Mouse (Mus musculus) adrenal gland, postnatal 0 days (tissue): ENCODE data around the gene Nmnat3. TPM values are rescaled to one million over a fixed set of nuclear protein-coding genes. Genes with fewer than 3 reads are reported as not detected.

ENCODE experiments used
- polyA plus RNA-seq: library from polyadenylated mRNA; unstranded; fragments of >200 nt; fragmentation: Nextera tagmentation; extraction: Ambion mirVana; gene quantifications from 2 replicates; pipeline ENCODE4 v1.2.1, GENCODE M21; 2015

Gene Nmnat3
- polyA plus RNA-seq: 7.2 and 16.1 TPM in 2 replicates

GRCm38 (mm10) chr9:98287135-98287534, at the start of gene Nmnat3:
Gene Nmnat3 (plus strand): TSS chr9:98287435.

GRCm38 (mm10) chr9:98422656-98423055, 135.4 kb downstream of the Nmnat3 start, which contains the start of gene Rbp1:
Gene Rbp1 (plus strand): TSS chr9:98422961.

Other genes starting within 250 kb of the Nmnat3 start
- 57.6 and 102 TPM in 2 replicates for gene Rbp1, start 135.5 kb downstream of the Nmnat3 start, polyA plus RNA-seq
- gene Rbp2, start 198.7 kb downstream of the Nmnat3 start, polyA plus RNA-seq: 3.9 and 24.5 TPM in 2 replicates